Mouse (Mus musculus) embryonic fibroblast, embryonic 13.5 days (primary cell): Measurements from ENCODE around the gene Odf3.
"Not testable (repeated sequence)": the region's sequence is repeated elsewhere in the genome, so short reads cannot be mapped to it uniquely, and the experiment has no call there.

Source experiments
- CTCF ChIP-seq: IDR thresholded peaks from 2 replicates; pipeline ENCODE4 v1.5.1; 2011; ENCODE audit warnings: mild to moderate bottlenecking, control low read depth, low read length, moderate library complexity, borderline replicate concordance; ENCODE audit not compliant: insufficient read depth
- POLR2A ChIP-seq: IDR thresholded peaks from 2 replicates; pipeline ENCODE4 v1.6.1; 2011; ENCODE audit warnings: low read depth, mild to moderate bottlenecking, control low read depth, low read length, moderate library complexity

DNA sequence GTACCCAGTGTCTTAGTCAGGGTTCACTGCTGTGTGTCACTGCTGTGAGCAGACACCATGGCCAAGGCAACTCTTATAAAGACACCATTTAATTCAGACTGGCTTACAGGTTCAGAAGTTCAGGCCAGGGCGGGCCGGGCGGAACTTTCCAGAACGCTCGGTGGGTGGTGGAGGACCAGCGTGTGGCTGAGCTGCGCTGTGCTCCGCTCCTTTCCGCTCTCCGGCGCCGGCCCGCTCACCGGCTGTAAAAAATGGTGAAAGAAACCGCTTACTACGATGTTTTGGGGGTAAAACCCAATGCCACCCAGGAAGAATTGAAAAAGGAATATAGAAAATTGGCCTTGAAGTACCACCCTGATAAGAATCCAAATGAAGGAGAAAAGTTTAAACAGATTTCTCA is 43.0 kb downstream of the Odf3 start:
- not testable (repeated sequence) for TF ChIP-seq CTCF, POLR2A
